Mouse (Mus musculus): ENCODE results near the gene Olfr352.

- TF ChIP-seq CTCF (IDR thresholded peaks at IDR 0.05; ENCODE audit: borderline replicate concordance, control insufficient read depth, extremely low read depth, insufficient read depth, low read length, poor library complexity) (no peak), POLR2A (IDR thresholded peaks at IDR 0.05; ENCODE audit: control insufficient read depth, extremely low read depth, insufficient read depth, low read length, poor library complexity) (no peak)
Measured at GRCm38 (mm10) chr2:36862560-36862959, 5.7 kb upstream of the Olfr352 start, which contains the start of gene Olfr351.

Measured in thymus, adult 2 months (tissue).